Mouse (Mus musculus) CH12.LX (cell line): ENCODE measurements around the gene Atxn2l. TPM values are rescaled to one million over a fixed set of nuclear protein-coding genes. Genes with fewer than 3 reads are reported as not detected.

Experiments
- DNase-seq: peaks from one replicate; pipeline ENCODE4 v3.0.0-alpha.2; 2013; ENCODE audit errors: extremely low read depth
- H3K27ac ChIP-seq: 2 replicates; pipeline ENCODE4 v1.5.1; 2012; ENCODE audit warnings: low read depth, mild to moderate bottlenecking, control low read depth, moderate library complexity; ENCODE audit not compliant: insufficient read depth
- H3K27me3 ChIP-seq: replicated peaks from 2 replicates; pipeline ENCODE3; 2012; ENCODE audit warnings: inconsistent platforms
- H3K36me3 ChIP-seq, 2 experiments: replicated peaks in 1 of 2; 2 replicates each; pipeline versions ENCODE3 to v1.6.1; 2012; ENCODE audit warnings: inconsistent platforms in 1 of 2, low read length in 1 of 2, mild to moderate bottlenecking in 1 of 2, mixed read lengths in 1 of 2, moderate library complexity in 1 of 2; ENCODE audit not compliant: control insufficient read depth in 1 of 2, insufficient read depth in 1 of 2
- H3K4me1 ChIP-seq, 2 experiments: 2 replicates each; pipeline ENCODE4 v1.6.1; 2012; ENCODE audit warnings: inconsistent platforms in 1 of 2, moderate library complexity in 1 of 2; ENCODE audit not compliant: insufficient read depth in 2 of 2, control insufficient read depth in 1 of 2
- H3K4me2 ChIP-seq: 2 replicates; pipeline ENCODE4 v1.6.1; 2012; ENCODE audit warnings: low read depth, mild to moderate bottlenecking, control low read depth; ENCODE audit not compliant: poor library complexity, insufficient read depth, severe bottlenecking
- H3K4me3 ChIP-seq, 3 experiments: fragments of 150-350 bp in 1 of 3; sonication (generic) in 1 of 3; replicated peaks in 1 of 3; 2 replicates each; pipeline versions ENCODE3 to v1.5.1; 2011 to 2012; ENCODE audit warnings: low read depth in 2 of 3, low read length in 2 of 3, mild to moderate bottlenecking in 2 of 3, moderate library complexity in 2 of 3, control low read depth in 1 of 3, improper control_type of control experiment in 1 of 3, inconsistent platforms in 1 of 3, mixed read lengths in 1 of 3; ENCODE audit not compliant: poor library complexity in 1 of 3
- H3K79me2 ChIP-seq: replicated peaks from 2 replicates; pipeline ENCODE4 v1.6.1; 2012; ENCODE audit warnings: mild to moderate bottlenecking, moderate library complexity; ENCODE audit not compliant: control insufficient read depth, poor library complexity, insufficient read depth, severe bottlenecking; ENCODE audit errors: extremely low read depth
- H3K9ac ChIP-seq: 2 replicates; pipeline ENCODE4 v1.6.1; 2012; ENCODE audit warnings: low read depth, mild to moderate bottlenecking, control low read depth, moderate library complexity; ENCODE audit not compliant: insufficient read depth
- H3K9me3 ChIP-seq: replicated peaks from 2 replicates; pipeline ENCODE3; 2012; ENCODE audit warnings: low read length, inconsistent platforms, mixed read lengths
- BHLHE40 ChIP-seq: IDR thresholded peaks from 2 replicates; pipeline ENCODE4 v1.6.1; 2011; ENCODE audit warnings: mild to moderate bottlenecking, low read depth, low read length, improper control_type of control experiment
- CHD1 ChIP-seq: IDR thresholded peaks from 2 replicates; pipeline ENCODE4 v1.6.1; 2012; ENCODE audit warnings: low read depth, low read length, improper control_type of control experiment, inconsistent platforms
- E2F4 ChIP-seq: IDR thresholded peaks from 2 replicates; pipeline ENCODE4 v1.6.1; 2011; ENCODE audit warnings: low read depth, low read length, improper control_type of control experiment; ENCODE audit not compliant: insufficient replicate concordance
- ELF1 ChIP-seq: IDR thresholded peaks from 2 replicates; pipeline ENCODE4 v1.6.1; 2014; ENCODE audit warnings: low read depth, mild to moderate bottlenecking, inconsistent platforms, low read length, improper control_type of control experiment
- GABPA ChIP-seq: IDR thresholded peaks from 2 replicates; pipeline ENCODE4 v1.6.1; 2012; ENCODE audit warnings: low read depth, low read length, improper control_type of control experiment, inconsistent platforms; ENCODE audit not compliant: insufficient replicate concordance
- HCFC1 ChIP-seq: IDR thresholded peaks from 2 replicates; pipeline ENCODE4 v1.6.1; 2012; ENCODE audit warnings: low read depth, mild to moderate bottlenecking, inconsistent platforms, low read length, improper control_type of control experiment
- IRF4 ChIP-seq: IDR thresholded peaks from 2 replicates; pipeline ENCODE4 v1.6.1; 2014; ENCODE audit warnings: low read depth, mild to moderate bottlenecking, inconsistent platforms, low read length, improper control_type of control experiment
- JUN ChIP-seq: IDR thresholded peaks from 2 replicates; pipeline ENCODE4 v1.6.1; 2011; ENCODE audit warnings: low read depth, mild to moderate bottlenecking, low read length, improper control_type of control experiment, moderate library complexity; ENCODE audit not compliant: insufficient read depth
- KAT2A ChIP-seq: IDR thresholded peaks from 2 replicates; pipeline ENCODE4 v1.6.1; 2012; ENCODE audit warnings: low read length, improper control_type of control experiment, inconsistent platforms; ENCODE audit not compliant: insufficient replicate concordance
- MAZ ChIP-seq: IDR thresholded peaks from 2 replicates; pipeline ENCODE4 v1.6.1; 2012; ENCODE audit warnings: low read depth, mild to moderate bottlenecking, inconsistent platforms, low read length, improper control_type of control experiment, moderate library complexity
- MYC ChIP-seq: IDR thresholded peaks from 2 replicates; pipeline ENCODE4 v1.6.1; 2011; ENCODE audit warnings: low read depth, mild to moderate bottlenecking, improper control_type of control experiment, low read length
- NELFE ChIP-seq: IDR thresholded peaks from 2 replicates; pipeline ENCODE4 v1.6.1; 2011; ENCODE audit warnings: low read depth, low read length, improper control_type of control experiment
- POLR2A ChIP-seq: IDR thresholded peaks from 2 replicates; pipeline ENCODE4 v1.6.1; 2011; ENCODE audit warnings: low read depth, mild to moderate bottlenecking, improper control_type of control experiment, low read length
- POLR2AphosphoS2 ChIP-seq: IDR thresholded peaks from 2 replicates; pipeline ENCODE4 v1.6.1; 2011; ENCODE audit warnings: low read depth, low read length, improper control_type of control experiment
- RAD21 ChIP-seq: IDR thresholded peaks from 2 replicates; pipeline ENCODE4 v1.6.1; 2011; ENCODE audit warnings: low read depth, mild to moderate bottlenecking, low read length, improper control_type of control experiment, moderate library complexity
- SIN3A ChIP-seq: IDR thresholded peaks from 2 replicates; pipeline ENCODE4 v1.6.1; 2012; ENCODE audit warnings: low read length, improper control_type of control experiment, inconsistent platforms
- SMC3 ChIP-seq: IDR thresholded peaks from 2 replicates; pipeline ENCODE4 v1.6.1; 2011; ENCODE audit warnings: low read depth, low read length, improper control_type of control experiment
- TBP ChIP-seq: conservative IDR thresholded peaks from 2 replicates; pipeline ENCODE4 v1.6.1; 2011; ENCODE audit warnings: low read depth, low read length, improper control_type of control experiment
- UBTF ChIP-seq: IDR thresholded peaks from 2 replicates; pipeline ENCODE4 v1.6.1; 2012; ENCODE audit warnings: low read depth, mild to moderate bottlenecking, inconsistent platforms, low read length, improper control_type of control experiment, moderate library complexity
- ZC3H11A ChIP-seq: IDR thresholded peaks from 2 replicates; pipeline ENCODE4 v1.6.1; 2012; ENCODE audit warnings: low read depth, mild to moderate bottlenecking, inconsistent platforms, low read length, improper control_type of control experiment
- ZNF384 ChIP-seq: IDR thresholded peaks from 2 replicates; pipeline ENCODE4 v1.6.1; 2012; ENCODE audit warnings: low read depth, low read length, improper control_type of control experiment, inconsistent platforms
- dilution Hi-C: fragments of 300-500 bp; cut with MboI; formaldehyde crosslinking; loops from 2 replicates; pipeline ENCODE4 v1.14.3; 2020; ENCODE audit warnings: low sequenced_read_pairs; ENCODE audit not compliant: extremely low pct_unique_long_range_greater_than_20kb, extremely low pct_ligation_motif_present
- in situ Hi-C: fragments of 300-500 bp; cut with MboI; formaldehyde crosslinking; loops from 3 replicates; pipeline ENCODE4 v1.14.3; 2019; ENCODE audit warnings: low sequenced_read_pairs, low pct_ligation_motif_present, low pct_unique_long_range_greater_than_20kb, mixed read lengths
- polyA plus RNA-seq: library from polyadenylated mRNA; unstranded; fragments of >175 nt; gene quantifications from 2 replicates; pipeline ENCODE4 v1.2.1, GENCODE M21; 2012; ENCODE audit warnings: low read depth; ENCODE audit not compliant: insufficient read length
- total RNA-seq, 2 experiments: library from RNA; depleted of rRNA; stranded (reverse); fragments of 300-350 nt in 1 of 2; fragments of >200 nt in 1 of 2; gene quantifications; 2 replicates each; pipeline ENCODE4 v1.2.3; 2012 to 2014

Atxn2l gene
- total and polyA plus RNA-seq, 3 experiments: 16.5 to 122 (median 64.2) TPM

GRCm38 (mm10) chr7:126545631-126546030, 42.4 kb upstream of the Atxn2l start:
- no peak for TF ChIP-seq KAT2A
- no peak for TF ChIP-seq POLR2A
- no peak for TF ChIP-seq IRF4
- no peak for TF ChIP-seq BHLHE40
- TF ChIP-seq RAD21: no peak
- no peak for TF ChIP-seq MAZ
- TF ChIP-seq HCFC1: no peak
- TF ChIP-seq NELFE: no peak
- TF ChIP-seq TBP: no peak
- TF ChIP-seq E2F4: no peak
- no peak for TF ChIP-seq GABPA
- no peak for TF ChIP-seq ZC3H11A
- no peak for TF ChIP-seq ZNF384
- no peak for TF ChIP-seq SMC3
- TF ChIP-seq ELF1: no peak
- TF ChIP-seq CHD1: no peak
- Histone ChIP-seq H3K9me3 (no peaks in the 10 kb centered on the region), H3K4me3 (no peak overlapping the region), H3K27ac (no peak overlapping the region), H3K27me3 (no peaks in the 10 kb centered on the region), H3K36me3 (peaks cover 60 to 88% of the 10 kb centered on the region in 2 experiments), H3K9ac (no peak overlapping the region), H3K4me2 (no peak overlapping the region), H3K79me2 (no peaks in the 10 kb centered on the region; the same call in 1 of the 2 replicates), H3K4me1 (no peaks in the 10 kb centered on the region)
- no peak for DNase-seq
- dilution Hi-C loops (no loop called here), in situ Hi-C loops (no loop called here)

DNA sequence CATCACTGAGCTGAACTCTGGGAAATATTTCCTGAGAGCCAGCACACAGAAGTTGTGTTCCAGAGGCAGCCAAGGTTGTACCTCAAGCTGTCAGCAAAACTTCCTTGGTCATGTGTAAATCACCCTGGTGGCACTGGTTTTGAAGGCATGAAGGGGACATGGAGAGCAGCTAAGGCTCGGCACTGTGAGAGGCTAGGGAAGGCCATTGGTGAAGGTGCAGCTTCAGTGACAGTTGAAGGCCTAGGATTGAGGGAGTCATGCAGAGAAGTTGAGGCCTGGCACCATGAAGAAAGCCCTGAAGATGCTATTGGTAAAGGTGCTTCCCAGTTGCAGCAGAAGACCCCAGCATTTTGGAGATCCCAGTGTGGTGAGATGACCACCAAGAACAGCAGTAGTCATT, 38.4 kb upstream of the Atxn2l start:
- in situ Hi-C loops: no loop called here
- no peaks in the 10 kb centered on the region for H3K79me2 ChIP-seq
- no peak overlapping the region for H3K9ac ChIP-seq
- dilution Hi-C loops: no loop called here
- H3K9me3 ChIP-seq: no peaks in the 10 kb centered on the region
- H3K27me3 ChIP-seq: no peaks in the 10 kb centered on the region
- no peaks in the 10 kb centered on the region for H3K4me1 ChIP-seq
- no peak overlapping the region for H3K27ac ChIP-seq
- peaks cover 22 to 49% of the 10 kb centered on the region in 2 experiments for H3K36me3 ChIP-seq
- TF ChIP-seq JUN: no peak
- no peak for TF ChIP-seq UBTF
- TF ChIP-seq MYC: no peak
- TF ChIP-seq SIN3A: no peak
- no peak for TF ChIP-seq POLR2AphosphoS2
- TF ChIP-seq, all 38 proteins: peak for 0
- H3K4me3 ChIP-seq: no peak overlapping the region
- H3K4me2 ChIP-seq: no peak overlapping the region
- no peak for DNase-seq
